In genomic region chr2:178233487-178233886, GRCm38 (mm10) we compare ENCODE assay signal across 17 mouse cellular contexts.
DNase-seq lines count a peak whose midpoint lies in the region; ATAC-seq and TF ChIP-seq lines count a peak whose summit lies in the region.
"Had no signal": no experiment of that assay in that cellular context is flagged by ENCODE, and none has a peak within 500 bp of the region (broad histone marks: within the 10 kb centered on the region; RNA-seq: fewer than 3 reads in every experiment).

No protein-coding gene starts in this region.

- H3K9me3 ChIP-seq in liver, embryonic 11.5 days (ENCODE audit: control insufficient read depth, low read length), result no peaks in the 10 kb centered on the region
- peaks cover 5% of the 10 kb centered on the region for H3K9me3 ChIP-seq in CH12.LX (replicated peaks; ENCODE audit: low read length)
- no peaks in the 10 kb centered on the region for H3K9me3 ChIP-seq in kidney, embryonic 15.5 days (replicated peaks)
- H3K9me3 ChIP-seq: heart, embryonic 10.5 days; intestine, embryonic 15.5 days had no signal

- ATAC-seq in liver, embryonic 11.5 days (replicated peaks; ENCODE audit: low FRiP score), result no peak; the same call in 1 of the 2 replicates
- no peak for ATAC-seq in kidney, embryonic 15.5 days (replicated peaks; ENCODE audit: low FRiP score)
- ATAC-seq: forebrain, embryonic 16.5 days; intestine, embryonic 15.5 days; midbrain, embryonic 15.5 days had no signal

- H3K36me3 ChIP-seq in heart, adult 2 months (ENCODE audit: control insufficient read depth, insufficient read depth, low read length), result no peaks in the 10 kb centered on the region
- H3K36me3 ChIP-seq in liver, adult 2 months (ENCODE audit: control insufficient read depth, insufficient read depth, low read length), result no peaks in the 10 kb centered on the region
- H3K36me3 ChIP-seq in liver, embryonic 11.5 days (ENCODE audit: control insufficient read depth, insufficient read depth, low read length), result no peaks in the 10 kb centered on the region
- H3K36me3 ChIP-seq in CH12.LX (replicated peaks in 1 of 2; ENCODE audit: control insufficient read depth in 1 of 2, insufficient read depth in 1 of 2, low read length in 1 of 2), result no peaks in the 10 kb centered on the region
- H3K36me3 ChIP-seq in kidney, embryonic 15.5 days, result no peaks in the 10 kb centered on the region
- H3K36me3 ChIP-seq: G1E; heart, embryonic 10.5 days; intestine, embryonic 15.5 days; limb, embryonic 13.5 days; midbrain, embryonic 15.5 days had no signal

- TF ChIP-seq RAD21 in CH12.LX (IDR thresholded peaks at IDR 0.05; ENCODE audit: low read depth, low read length), result no peak; the same call in 1 of the 2 replicates

- dilution Hi-C loops in CH12.LX (cut with MboI; ENCODE audit: extremely low pct_ligation_motif_present, extremely low pct_unique_long_range_greater_than_20kb, low sequenced_read_pairs), result no loop called here

- TF ChIP-seq CTCF in heart, adult 2 months (IDR thresholded peaks at IDR 0.05), result peak; percentile 57
- peak; percentile 26; the same call in 1 of the 2 replicates for TF ChIP-seq CTCF in liver, adult 2 months (IDR thresholded peaks at IDR 0.05; ENCODE audit: low read depth, low read length)
- peak; percentile 41 to 50; a peak in 3 of 4 replicates for TF ChIP-seq CTCF in CH12.LX (conservative IDR thresholded peaks at IDR 0.05 in 1 of 2, IDR thresholded peaks at IDR 0.05 in 1 of 2; ENCODE audit: low read depth in 2 of 2, low read length in 2 of 2)
- TF ChIP-seq CTCF in bone marrow, adult 2 months (IDR thresholded peaks at IDR 0.05; ENCODE audit: control insufficient read depth, insufficient read depth, low read length), result peak; percentile 18; the same call in 1 of the 2 replicates

- no peak overlapping the region for H3K9ac ChIP-seq in heart, adult 2 months (ENCODE audit: low read depth, low read length)
- no peak overlapping the region for H3K9ac ChIP-seq in liver, adult 2 months (ENCODE audit: low read depth, low read length)
- no peak overlapping the region for H3K9ac ChIP-seq in liver, embryonic 11.5 days (ENCODE audit: low read depth, low read length)
- H3K9ac ChIP-seq in CH12.LX (ENCODE audit: insufficient read depth, low read depth), result no peak overlapping the region
- no peak overlapping the region for H3K9ac ChIP-seq in kidney, embryonic 15.5 days
- H3K9ac ChIP-seq: intestine, embryonic 15.5 days; limb, embryonic 13.5 days; midbrain, embryonic 15.5 days had no signal

- H3K4me2 ChIP-seq in liver, embryonic 11.5 days, result no peak overlapping the region
- no peak overlapping the region for H3K4me2 ChIP-seq in CH12.LX (ENCODE audit: insufficient read depth, low read depth, poor library complexity, severe bottlenecking)
- H3K4me2 ChIP-seq in kidney, embryonic 15.5 days, result no peak overlapping the region
- H3K4me2 ChIP-seq: intestine, embryonic 15.5 days; limb, embryonic 13.5 days; midbrain, embryonic 15.5 days had no signal

- H3K4me1 ChIP-seq in heart, adult 2 months (ENCODE audit: control insufficient read depth, insufficient read depth, low read length), result no peaks in the 10 kb centered on the region
- no peaks in the 10 kb centered on the region for H3K4me1 ChIP-seq in liver, adult 2 months (ENCODE audit: control insufficient read depth, insufficient read depth, low read length)
- H3K4me1 ChIP-seq in liver, embryonic 11.5 days (replicated peaks; ENCODE audit: control insufficient read depth, insufficient read depth, low read length), result no peaks in the 10 kb centered on the region
- no peaks in the 10 kb centered on the region; a peak in 1 of 4 replicates for H3K4me1 ChIP-seq in CH12.LX (ENCODE audit: control insufficient read depth in 1 of 2, insufficient read depth in 2 of 2)
- H3K4me1 ChIP-seq in bone marrow, adult 2 months (ENCODE audit: control insufficient read depth, insufficient read depth, low read length), result no peaks in the 10 kb centered on the region
- H3K4me1 ChIP-seq in kidney, embryonic 15.5 days, result no peaks in the 10 kb centered on the region
- H3K4me1 ChIP-seq: intestine, embryonic 15.5 days; limb, embryonic 13.5 days; midbrain, embryonic 15.5 days had no signal

- no peak overlapping the region for H3K4me3 ChIP-seq in heart, adult 2 months
- H3K4me3 ChIP-seq in liver, adult 2 months (ENCODE audit: insufficient read depth, low read depth, low read length), result no peak overlapping the region
- H3K4me3 ChIP-seq in liver, embryonic 11.5 days (ENCODE audit: low read depth, low read length), result no peak overlapping the region
- H3K4me3 ChIP-seq in CH12.LX (replicated peaks in 1 of 3; ENCODE audit: low read depth in 2 of 3, low read length in 2 of 3, poor library complexity in 1 of 3), result no peak overlapping the region
- no peak overlapping the region for H3K4me3 ChIP-seq in bone marrow, adult 2 months (replicated peaks; ENCODE audit: control insufficient read depth, low read depth, low read length)
- no peak overlapping the region for H3K4me3 ChIP-seq in kidney, embryonic 15.5 days (replicated peaks)
- H3K4me3 ChIP-seq: heart, embryonic 10.5 days; intestine, embryonic 15.5 days; limb, embryonic 13.5 days; midbrain, embryonic 15.5 days had no signal

- no peaks in the 10 kb centered on the region for H3K79me2 ChIP-seq in heart, adult 2 months (replicated peaks; ENCODE audit: control insufficient read depth, insufficient read depth, low read length)
- H3K79me2 ChIP-seq in liver, adult 2 months (ENCODE audit: control insufficient read depth, insufficient read depth, low read length), result no peaks in the 10 kb centered on the region
- H3K79me2 ChIP-seq in CH12.LX (replicated peaks; ENCODE audit: control insufficient read depth, extremely low read depth, insufficient read depth, poor library complexity, severe bottlenecking), result no peaks in the 10 kb centered on the region

- no peak for DNase-seq in heart, adult 2 months
- DNase-seq in heart, adult 9 months (ENCODE audit: low spot score in 2 of 2), result no peak
- no peak for DNase-seq in liver, adult 2 months (ENCODE audit: extremely low read depth, low read depth, low spot score)
- DNase-seq in liver, embryonic 11.5 days (ENCODE audit: low spot score), result no peak
- no peak for DNase-seq in CH12.LX (ENCODE audit: extremely low read depth)
- no peak for DNase-seq in embryo, embryonic 10.5 days (ENCODE audit: low spot score)
- DNase-seq: adrenal gland, postnatal 14 days; B cell, adult 2 months; heart, postnatal 36 days had no signal

- no peak overlapping the region for H3K27ac ChIP-seq in heart, adult 2 months
- no peak overlapping the region for H3K27ac ChIP-seq in liver, adult 2 months (replicated peaks; ENCODE audit: insufficient read depth, low read depth, low read length)
- no peak overlapping the region for H3K27ac ChIP-seq in liver, embryonic 11.5 days (ENCODE audit: low read depth, low read length)
- no peak overlapping the region for H3K27ac ChIP-seq in CH12.LX (ENCODE audit: insufficient read depth, low read depth)
- H3K27ac ChIP-seq in bone marrow, adult 2 months (ENCODE audit: control insufficient read depth, insufficient read depth, low read depth, low read length, poor library complexity), result no peak overlapping the region
- no peak overlapping the region for H3K27ac ChIP-seq in kidney, embryonic 15.5 days
- H3K27ac ChIP-seq: heart, embryonic 10.5 days; intestine, embryonic 15.5 days; limb, embryonic 13.5 days; midbrain, embryonic 15.5 days had no signal

- no peaks in the 10 kb centered on the region for H3K27me3 ChIP-seq in heart, adult 2 months (ENCODE audit: control insufficient read depth, insufficient read depth, low read length)
- H3K27me3 ChIP-seq in liver, adult 2 months (ENCODE audit: control insufficient read depth, insufficient read depth, low read length), result no peaks in the 10 kb centered on the region
- no peaks in the 10 kb centered on the region for H3K27me3 ChIP-seq in liver, embryonic 11.5 days (replicated peaks; ENCODE audit: control insufficient read depth, insufficient read depth, low read length)
- H3K27me3 ChIP-seq in CH12.LX (replicated peaks), result peaks cover 37% of the 10 kb centered on the region
- no peaks in the 10 kb centered on the region for H3K27me3 ChIP-seq in kidney, embryonic 15.5 days
- H3K27me3 ChIP-seq: intestine, embryonic 15.5 days; limb, embryonic 13.5 days; midbrain, embryonic 15.5 days had no signal

- intact Hi-C loops in heart, adult 2 months (cut with DNase I), result no loop called here

- no peak for TF ChIP-seq POLR2A in heart, adult 2 months (IDR thresholded peaks at IDR 0.05; ENCODE audit: insufficient read depth, low read depth, low read length)
- no peak for TF ChIP-seq POLR2A in liver, adult 2 months (IDR thresholded peaks at IDR 0.05; ENCODE audit: extremely low read depth, insufficient read depth, low read length)
- TF ChIP-seq POLR2A in CH12.LX (IDR thresholded peaks at IDR 0.05; ENCODE audit: low read depth, low read length), result no peak
- no peak for TF ChIP-seq POLR2A in bone marrow, adult 2 months (IDR thresholded peaks at IDR 0.05; ENCODE audit: borderline replicate concordance, control insufficient read depth, low read depth, low read length)

- no peak for TF ChIP-seq EP300 in heart, adult 2 months (IDR thresholded peaks at IDR 0.05; ENCODE audit: insufficient read depth, low read depth, low read length)
- no peak for TF ChIP-seq EP300 in CH12.LX (IDR thresholded peaks at IDR 0.05; ENCODE audit: low read length)

- in situ Hi-C loops in CH12.LX (cut with MboI; ENCODE audit: low pct_ligation_motif_present, low pct_unique_long_range_greater_than_20kb, low sequenced_read_pairs), result no loop called here

- 80% methylated on average over 5 of the region's 5 CpGs for WGBS in heart, adult 2 months
- 72% methylated on average over 5 of the region's 5 CpGs for WGBS in liver, adult 2 months
- 71% methylated on average over 5 of the region's 5 CpGs for WGBS in liver, embryonic 11.5 days
- WGBS in bone marrow, adult 2 months, result 86% methylated on average over 5 of the region's 5 CpGs
- 81% methylated on average over 5 of the region's 5 CpGs for WGBS in kidney, embryonic 15.5 days

TF ChIP-seq in CH12.LX, 34 proteins besides CTCF, POLR2A, EP300 and RAD21:
- no peak for TF ChIP-seq GABPA (IDR thresholded peaks at IDR 0.05; ENCODE audit: insufficient replicate concordance, low read depth, low read length)
- TF ChIP-seq SMC3 (IDR thresholded peaks at IDR 0.05; ENCODE audit: low read depth, low read length), result no peak
- no peak for TF ChIP-seq ELF1 (IDR thresholded peaks at IDR 0.05; ENCODE audit: low read depth, low read length)
- TF ChIP-seq KAT2A (IDR thresholded peaks at IDR 0.05; ENCODE audit: insufficient replicate concordance, low read length), result no peak
- no peak for TF ChIP-seq MYC (IDR thresholded peaks at IDR 0.05; ENCODE audit: low read depth, low read length)
- TF ChIP-seq JUN (IDR thresholded peaks at IDR 0.05; ENCODE audit: insufficient read depth, low read depth, low read length), result no peak
- no peak for TF ChIP-seq SIN3A (IDR thresholded peaks at IDR 0.05; ENCODE audit: low read length)
- no peak for TF ChIP-seq ZNF384 (IDR thresholded peaks at IDR 0.05; ENCODE audit: low read depth, low read length)
- no peak for TF ChIP-seq CHD1 (IDR thresholded peaks at IDR 0.05; ENCODE audit: low read depth, low read length)
- no peak for TF ChIP-seq POLR2AphosphoS2 (IDR thresholded peaks at IDR 0.05; ENCODE audit: low read depth, low read length)
- no peak for TF ChIP-seq MEF2A (IDR thresholded peaks at IDR 0.05; ENCODE audit: borderline replicate concordance, low read depth, low read length)
- no peak for TF ChIP-seq CHD2 (IDR thresholded peaks at IDR 0.05; ENCODE audit: low read length)
TF ChIP-seq in CH12.LX: peak in this region for 0.
